Mouse (Mus musculus) myocyte (in vitro differentiated cells): ENCODE measurements around the gene Nfe2l1. TPM values are rescaled to one million over a fixed set of nuclear protein-coding genes. Genes with fewer than 3 reads are reported as not detected.

Experiments used
- H3K27me3 ChIP-seq: one replicate; pipeline ENCODE4 v1.6.1; 2011; ENCODE audit not compliant: control insufficient read depth, insufficient read depth, insufficient read length
- H3K36me3 ChIP-seq: one replicate; pipeline ENCODE4 v1.6.1; 2011; ENCODE audit not compliant: control insufficient read depth, insufficient read depth
- H3K4me2 ChIP-seq: one replicate; pipeline ENCODE4 v1.6.1; 2011; ENCODE audit warnings: low read depth, control low read depth
- H3K4me3 ChIP-seq: one replicate; pipeline ENCODE4 v1.5.1; 2011; ENCODE audit warnings: mild to moderate bottlenecking, control low read depth, moderate library complexity
- H3K79me2 ChIP-seq: one replicate; pipeline ENCODE4 v1.6.1; 2011; ENCODE audit not compliant: control insufficient read depth, insufficient read depth
- H3ac ChIP-seq: one replicate; pipeline ENCODE4 v1.6.1; 2011; ENCODE audit not compliant: control insufficient read depth, insufficient read length
- CEBPB ChIP-seq: IDR thresholded peaks from 2 replicates; pipeline ENCODE4 v1.6.1; 2011; ENCODE audit warnings: mild to moderate bottlenecking, moderate library complexity; ENCODE audit not compliant: poor library complexity, insufficient read depth, severe bottlenecking
- E2F4 ChIP-seq: IDR thresholded peaks from one replicate; pipeline ENCODE4 v1.6.1; 2011; ENCODE audit warnings: mild to moderate bottlenecking, control low read depth, moderate library complexity; ENCODE audit not compliant: insufficient read depth
- MAX ChIP-seq: IDR thresholded peaks from one replicate; pipeline ENCODE4 v1.6.1; 2011; ENCODE audit warnings: low read depth, mild to moderate bottlenecking, control low read depth
- MYOD1 ChIP-seq, 3 experiments: IDR thresholded peaks; one replicate each; pipeline ENCODE4 v1.6.1; 2011; ENCODE audit warnings: control low read depth in 2 of 3, low read depth in 2 of 3, mild to moderate bottlenecking in 2 of 3, moderate library complexity in 1 of 3; ENCODE audit not compliant: insufficient read length in 2 of 3, control insufficient read depth in 1 of 3
- MYOG ChIP-seq, 3 experiments: IDR thresholded peaks; one replicate each; pipeline ENCODE4 v1.6.1; 2011; ENCODE audit warnings: control low read depth in 2 of 3, low read depth in 2 of 3, mild to moderate bottlenecking in 2 of 3; ENCODE audit not compliant: insufficient read length in 2 of 3, control insufficient read depth in 1 of 3, insufficient read depth in 1 of 3
- POLR2A ChIP-seq: IDR thresholded peaks from one replicate; pipeline ENCODE4 v1.6.1; 2011; ENCODE audit warnings: low read depth, mild to moderate bottlenecking, control low read depth, moderate library complexity; ENCODE audit not compliant: insufficient read length
- POLR2AphosphoS2 ChIP-seq: IDR thresholded peaks from one replicate; pipeline ENCODE4 v1.6.1; 2011; ENCODE audit warnings: low read depth, control low read depth; ENCODE audit not compliant: insufficient read length
- REST ChIP-seq: IDR thresholded peaks from one replicate; pipeline ENCODE4 v1.6.1; 2011; ENCODE audit warnings: mild to moderate bottlenecking, control low read depth, moderate library complexity; ENCODE audit not compliant: insufficient read depth, insufficient read length
- SRF ChIP-seq: IDR thresholded peaks from one replicate; pipeline ENCODE4 v1.6.1; 2011; ENCODE audit warnings: low read depth; ENCODE audit not compliant: control insufficient read depth, insufficient read length
- TCF12 ChIP-seq: IDR thresholded peaks from one replicate; pipeline ENCODE4 v1.6.1; 2011; ENCODE audit warnings: mild to moderate bottlenecking, control low read depth; ENCODE audit not compliant: poor library complexity, insufficient read depth, severe bottlenecking
- TCF3 ChIP-seq: IDR thresholded peaks from one replicate; pipeline ENCODE4 v1.6.1; 2011; ENCODE audit warnings: low read depth, control low read depth; ENCODE audit not compliant: insufficient read length
- USF1 ChIP-seq: IDR thresholded peaks from one replicate; pipeline ENCODE4 v1.6.1; 2011; ENCODE audit warnings: low read depth, mild to moderate bottlenecking, control low read depth, moderate library complexity
- polyA plus RNA-seq: library from polyadenylated mRNA; unstranded; fragments of >200 nt; fragmentation: generic; extraction: Trizol; gene quantifications from one replicate; pipeline ENCODE4 v1.2.1, GENCODE M21; 2012; ENCODE audit warnings: missing spikeins

Nfe2l1 gene
- polyA plus RNA-seq, 1 experiment, result 518 TPM

- H3K79me2 ChIP-seq, result peaks cover 82% of the 10 kb centered on the region
- no peaks in the 10 kb centered on the region for H3K27me3 ChIP-seq
- peak overlapping the region; percentile 93 for H3K4me3 ChIP-seq
- peaks cover 47% of the 10 kb centered on the region for H3K36me3 ChIP-seq
- TF ChIP-seq SRF (no peak), MYOD1 (IDR thresholded peaks at IDR 0.05; ENCODE audit: control insufficient read depth in 1 of 3, insufficient read length in 2 of 3, low read depth in 2 of 3) (no peak), POLR2AphosphoS2 (no peak), POLR2A (no peak), CEBPB (no peak), MYOG (IDR thresholded peaks at IDR 0.05; ENCODE audit: control insufficient read depth in 1 of 3, insufficient read depth in 1 of 3, insufficient read length in 2 of 3, low read depth in 2 of 3) (no peak)
- H3ac ChIP-seq, result peak overlapping the region; percentile 67
- peak overlapping the region; percentile 77 for H3K4me2 ChIP-seq
These were observed 6.3 kb downstream of the Nfe2l1 start for GRCm38 (mm10) chr11:96823471-96823837.

- Histone ChIP-seq H3K79me2 (peaks cover 82% of the 10 kb centered on the region), H3K36me3 (peaks cover 53% of the 10 kb centered on the region), H3K27me3 (no peaks in the 10 kb centered on the region), H3ac (peak overlapping the region; percentile 67), H3K4me3 (peak overlapping the region; percentile 93), H3K4me2 (peak overlapping the region; percentile 89)
- no peak for TF ChIP-seq TCF12
- peak; percentile 9 for TF ChIP-seq MAX
- TF ChIP-seq POLR2A, result peak; percentile 87
- no peak for TF ChIP-seq REST
- no peak for TF ChIP-seq MYOD1 (IDR thresholded peaks at IDR 0.05; ENCODE audit: control insufficient read depth in 1 of 3, insufficient read length in 2 of 3, low read depth in 2 of 3)
- no peak for TF ChIP-seq SRF
- TF ChIP-seq TCF3, result no peak
- TF ChIP-seq USF1, result peak; percentile 24
- no peak for TF ChIP-seq E2F4
- peak; percentile 97 for TF ChIP-seq POLR2AphosphoS2
- peak in 1 of 3 experiments; percentile 6 for TF ChIP-seq MYOG (IDR thresholded peaks at IDR 0.05; ENCODE audit: control insufficient read depth in 1 of 3, insufficient read depth in 1 of 3, insufficient read length in 2 of 3, low read depth in 2 of 3)
- TF ChIP-seq CEBPB, result peak; percentile 100
These were observed 6.9 kb downstream of the Nfe2l1 start for GRCm38 (mm10) chr11:96822675-96823470.

GRCm38 (mm10) chr11:96821956-96822355, 7.8 kb downstream of the Nfe2l1 start:
- peaks cover 82% of the 10 kb centered on the region for H3K79me2 ChIP-seq

GRCm38 (mm10) chr11:96818128-96818710, 11.5 kb downstream of the Nfe2l1 start:
- Histone ChIP-seq H3K4me3 (no peak overlapping the region), H3K36me3 (peaks cover 91% of the 10 kb centered on the region), H3K79me2 (peaks cover 83% of the 10 kb centered on the region), H3K4me2 (peak overlapping the region; percentile 89), H3K27me3 (no peaks in the 10 kb centered on the region), H3ac (no peak overlapping the region)
- TF ChIP-seq MYOD1 (IDR thresholded peaks at IDR 0.05; ENCODE audit: control insufficient read depth in 1 of 3, insufficient read length in 2 of 3, low read depth in 2 of 3) (no peak), POLR2AphosphoS2 (peak; percentile 69), POLR2A (peak; percentile 60)

More at GRCm38 (mm10) chr11:96821956-96822355, 7.8 kb downstream of the Nfe2l1 start:
- no peaks in the 10 kb centered on the region for H3K27me3 ChIP-seq
- H3K4me2 ChIP-seq, result peak overlapping the region; percentile 89
- H3K36me3 ChIP-seq, result peaks cover 62% of the 10 kb centered on the region
- peak overlapping the region; percentile 93 for H3K4me3 ChIP-seq
- TF ChIP-seq MYOD1 (IDR thresholded peaks at IDR 0.05; ENCODE audit: control insufficient read depth in 1 of 3, insufficient read length in 2 of 3, low read depth in 2 of 3) (no peak), POLR2A (peak; percentile 64), POLR2AphosphoS2 (peak; percentile 90)
- peak overlapping the region; percentile 4 for H3ac ChIP-seq

- no peaks in the 10 kb centered on the region for H3K27me3 ChIP-seq
- H3K4me3 ChIP-seq, result no peak overlapping the region
- peak overlapping the region; percentile 18 for H3K4me2 ChIP-seq
- H3K79me2 ChIP-seq, result peaks cover 78% of the 10 kb centered on the region
- peaks cover 100% of the 10 kb centered on the region for H3K36me3 ChIP-seq
- TF ChIP-seq MYOD1 (IDR thresholded peaks at IDR 0.05; ENCODE audit: control insufficient read depth in 1 of 3, insufficient read length in 2 of 3, low read depth in 2 of 3) (no peak), USF1 (no peak), POLR2AphosphoS2 (peak; percentile 93), MYOG (IDR thresholded peaks at IDR 0.05; ENCODE audit: control insufficient read depth in 1 of 3, insufficient read depth in 1 of 3, insufficient read length in 2 of 3, low read depth in 2 of 3) (no peak), POLR2A (peak; percentile 56), SRF (no peak)
- no peak overlapping the region for H3ac ChIP-seq
These were observed 12.8 kb downstream of the Nfe2l1 start for GRCm38 (mm10) chr11:96816979-96817378.
